In the genomic region with DNA sequence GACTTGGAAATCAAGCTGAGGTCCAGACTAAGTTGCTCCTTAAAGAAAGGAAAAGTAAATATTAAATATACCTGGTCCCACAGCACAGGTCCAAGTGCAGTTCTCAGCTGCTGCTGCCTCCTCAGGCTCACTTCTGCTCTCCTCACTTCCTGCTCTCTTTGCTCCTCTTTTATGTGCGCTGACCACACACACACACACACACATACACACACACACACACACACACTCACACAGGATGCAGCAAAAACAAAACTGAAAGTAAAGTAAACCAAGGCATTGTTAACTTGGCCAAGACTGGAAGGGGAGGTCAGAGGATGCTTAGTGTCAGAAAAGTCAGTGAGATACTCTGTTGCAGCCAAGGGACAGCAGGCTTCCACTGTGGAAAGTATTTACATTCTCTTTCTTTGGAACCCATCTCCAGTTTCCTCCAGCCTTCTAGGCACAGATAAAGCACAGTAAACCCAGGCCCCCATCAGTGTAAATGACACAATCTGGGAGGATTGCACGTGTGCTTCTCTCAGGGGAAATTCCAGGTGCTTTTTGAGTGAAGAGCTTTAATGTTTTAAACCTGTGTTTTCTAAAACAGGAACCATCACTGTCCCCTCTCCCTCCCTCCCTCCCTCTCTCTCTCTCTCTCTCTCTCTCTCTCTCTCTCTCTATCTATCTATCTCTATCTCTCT, we compare ENCODE assay signal across 10 mouse cellular contexts. TPM values are rescaled to one million over a fixed set of nuclear protein-coding genes. Genes with fewer than 3 reads are reported as not detected.
DNase-seq lines count a peak whose midpoint lies in the region; ATAC-seq and TF ChIP-seq lines count a peak whose summit lies in the region.
"Not testable (repeated sequence)": the region's sequence is repeated elsewhere in the genome, so short reads cannot be mapped to it uniquely, and the experiment has no call there.
"Had no signal": no experiment of that assay in that cellular context is flagged by ENCODE, and none has a peak within 500 bp of the region (broad histone marks: within the 10 kb centered on the region; RNA-seq: fewer than 3 reads in every experiment).

A gene (minus strand): TSS at position 131 of the 680 bp plus-strand sequence.
A gene (minus strand): TSS at position 132 of the 680 bp plus-strand sequence.
A gene (minus strand): TSS at position 178 of the 680 bp plus-strand sequence.

- not testable (repeated sequence) for H3K27me3 ChIP-seq in E14TG2a.4 (ENCODE audit: insufficient read depth, low read length); heart, embryonic 11.5 days (ENCODE audit: control insufficient read depth, insufficient read depth, low read length); liver, adult 2 months (ENCODE audit: control insufficient read depth, insufficient read depth, low read length)

- not testable (repeated sequence) for TF ChIP-seq CTCF in E14TG2a.4 (conservative IDR thresholded peaks at IDR 0.05; ENCODE audit: low read length); bone marrow, adult 2 months (IDR thresholded peaks at IDR 0.05; ENCODE audit: control insufficient read depth, insufficient read depth, low read length); liver, adult 2 months (IDR thresholded peaks at IDR 0.05; ENCODE audit: low read depth, low read length)

- 0 out of 2 replicates have a peak within 1 kb of the TSS, but pooled peaks have one; percentile 7 for H3K4me3 ChIP-seq in E14TG2a.4 (replicated peaks; ENCODE audit: low read length)
- H3K4me3 ChIP-seq in bone marrow, adult 2 months (replicated peaks; ENCODE audit: control insufficient read depth, low read depth, low read length) = peak within 1 kb of the TSS; percentile 40
- H3K4me3 ChIP-seq in heart, embryonic 11.5 days (ENCODE audit: low read depth, low read length) = 0 out of 2 replicates have a peak within 1 kb of the TSS, but pooled peaks have one; percentile 8
- peak within 1 kb of the TSS; percentile 57 for H3K4me3 ChIP-seq in liver, adult 2 months (ENCODE audit: insufficient read depth, low read depth, low read length)

- H3K36me3 ChIP-seq in E14TG2a.4 (ENCODE audit: insufficient read depth, low read length); heart, embryonic 11.5 days (ENCODE audit: control insufficient read depth, insufficient read depth, low read length); liver, adult 2 months (ENCODE audit: control insufficient read depth, insufficient read depth, low read length): not testable (repeated sequence)

- peaks cover 37% of the 10 kb centered on the region for H3K4me1 ChIP-seq in E14TG2a.4 (replicated peaks; ENCODE audit: low read depth, low read length)
- H3K4me1 ChIP-seq in bone marrow, adult 2 months (ENCODE audit: control insufficient read depth, insufficient read depth, low read length); heart, embryonic 11.5 days (ENCODE audit: control insufficient read depth, insufficient read depth, low read length); liver, adult 2 months (ENCODE audit: control insufficient read depth, insufficient read depth, low read length): not testable (repeated sequence)

- WGBS in bone marrow, adult 2 months = 2% methylated on average over 2 of the region's 2 CpGs
- 19% methylated on average over 2 of the region's 2 CpGs for WGBS in heart, embryonic 11.5 days (ENCODE audit: insufficient replicate concordance)
- 35% methylated on average over 2 of the region's 2 CpGs for WGBS in liver, adult 2 months

- peak; percentile 39 for DNase-seq in liver, adult 2 months (ENCODE audit: extremely low read depth, low read depth, low spot score)
- peak; percentile 68 for DNase-seq in lung, postnatal 36 days
- peak; percentile 60 for DNase-seq in spleen, adult 12 weeks (ENCODE audit: low spot score)
- DNase-seq in thymus, postnatal 4 days = peak; percentile 63

- peak; percentile 55; the same call in 1 of the 2 replicates for ATAC-seq in heart, embryonic 11.5 days (replicated peaks; ENCODE audit: insufficient number of reproducible peaks, low FRiP score, low TSS enrichment)
- peak; percentile 80 for ATAC-seq in inflammation-experienced regulatory T-cells, adult 6 months

- TF ChIP-seq POLR2A in bone marrow, adult 2 months (IDR thresholded peaks at IDR 0.05; ENCODE audit: borderline replicate concordance, control insufficient read depth, low read depth, low read length); liver, adult 2 months (IDR thresholded peaks at IDR 0.05; ENCODE audit: extremely low read depth, insufficient read depth, low read length): not testable (repeated sequence)

- H3K27ac ChIP-seq in bone marrow, adult 2 months (ENCODE audit: control insufficient read depth, insufficient read depth, low read depth, low read length, poor library complexity) = not testable (repeated sequence)
- H3K27ac ChIP-seq in heart, embryonic 11.5 days (ENCODE audit: low read depth, low read length) = 0 out of 2 replicates have a peak within 1 kb of the TSS, but pooled peaks have one; percentile 15
- H3K27ac ChIP-seq in liver, adult 2 months (replicated peaks; ENCODE audit: insufficient read depth, low read depth, low read length) = peak within 1 kb of the TSS; percentile 68

- peak within 1 kb of the TSS; percentile 35 for H3K4me2 ChIP-seq in heart, embryonic 11.5 days

- H3K9me3 ChIP-seq in E14TG2a.4 (ENCODE audit: low read length); heart, embryonic 11.5 days (replicated peaks; ENCODE audit: control insufficient read depth, low read length): not testable (repeated sequence)

- H3K9ac ChIP-seq in heart, embryonic 11.5 days (ENCODE audit: low read depth, low read length) = not testable (repeated sequence)
- peak within 1 kb of the TSS; percentile 61; the same call in 1 of the 2 replicates for H3K9ac ChIP-seq in liver, adult 2 months (ENCODE audit: low read depth, low read length)

- H3K79me2 ChIP-seq in liver, adult 2 months (ENCODE audit: control insufficient read depth, insufficient read depth, low read length) = not testable (repeated sequence)

RNA-seq across cellular contexts. Expression of the first gene that starts in this region (rescaled TPM):
- 10.5 and 14.5 TPM in 2 replicates for polyA plus RNA-seq in bone marrow, adult 2 months (2011; ENCODE audit: insufficient read depth, insufficient read length, low replicate concordance, missing spikeins)
- 3.4 and 3.9 TPM in 2 replicates for polyA plus RNA-seq in heart, embryonic 11.5 days (2014; fragmentation: Nextera tagmentation; extraction: Ambion mirVana)
- polyA plus RNA-seq in inflammation-experienced regulatory T-cells, adult 6 months (2017; shearing (Covaris generic)) = 100 to 1,000 TPM in 1 of 3 experiments, 10 to 100 TPM in 2; 66.1 to 118 (median 87.6) TPM
- 5.1 and 6.8 TPM in 2 replicates for total RNA-seq in liver, adult 2 months (2014; rRNA removed)
- 0.71 and 1.7 TPM in 2 replicates for polyA plus RNA-seq in liver, adult 2 months (2012; rRNA removed)

RNA-seq across cellular contexts. Expression of the second gene that starts in this region (rescaled TPM):
- polyA plus RNA-seq in bone marrow, adult 2 months (2011; ENCODE audit: insufficient read depth, insufficient read length, low replicate concordance, missing spikeins) = 5.5 and 11.3 TPM in 2 replicates
- polyA plus RNA-seq in heart, embryonic 11.5 days (2014; fragmentation: Nextera tagmentation; extraction: Ambion mirVana) = 0.93 and 1.6 TPM in 2 replicates
- polyA plus RNA-seq in inflammation-experienced regulatory T-cells, adult 6 months (2017; shearing (Covaris generic)) = 100 to 1,000 TPM in 1 of 3 experiments, 10 to 100 TPM in 2; 75.7 to 119 (median 99.7) TPM
- 3.7 and 4.8 TPM in 2 replicates for total RNA-seq in liver, adult 2 months (2014; rRNA removed)
- 0.45 and 1.2 TPM in 2 replicates for polyA plus RNA-seq in liver, adult 2 months (2012; rRNA removed)
- total RNA-seq: gastrocnemius, postnatal 14 days; left cerebral cortex, postnatal 25 days had no signal

RNA-seq across cellular contexts. Expression of the third gene that starts in this region (rescaled TPM):
- polyA plus RNA-seq in bone marrow, adult 2 months (2011; ENCODE audit: insufficient read depth, insufficient read length, low replicate concordance, missing spikeins) = 3.6 and 4.6 TPM in 2 replicates
- 4.4 and 7.6 TPM in 2 replicates for polyA plus RNA-seq in heart, embryonic 11.5 days (2014; fragmentation: Nextera tagmentation; extraction: Ambion mirVana)
- 100 to 1,000 TPM; 232 to 267 (median 237) TPM for polyA plus RNA-seq in inflammation-experienced regulatory T-cells, adult 6 months (2017; shearing (Covaris generic))
- total RNA-seq in liver, adult 2 months (2014; rRNA removed) = 4.8 and 5.3 TPM in 2 replicates
- 1.2 and 2.6 TPM in 2 replicates for polyA plus RNA-seq in liver, adult 2 months (2012; rRNA removed)

Comparison
In these comparisons a context has a peak if more than half of its experiments do, and no peak if none do; other contexts are left out.
1. RNA of the third gene that starts in this region (polyA plus RNA-seq): 232 to 267 TPM in inflammation-experienced regulatory T-cells, adult 6 months; 3.6 to 4.6 TPM in bone marrow, adult 2 months, 4.4 to 7.6 TPM in heart, embryonic 11.5 days and 1.2 to 2.6 TPM in liver, adult 2 months; every median in the first group is over 10 times any median in the second.
2. H3K4me3 ChIP-seq: peak in every context shown above with its lines; median percentile 57 in liver, adult 2 months; 40 in bone marrow, adult 2 months; 8 in heart, embryonic 11.5 days; 7 in E14TG2a.4.
3. Peak in every context shown above with its lines, with median percentiles within 50 percentile points of each other: DNase-seq.